Mouse (Mus musculus) embryonic facial prominence, embryonic 14.5 days (tissue): ENCODE results near the gene Trim32. TPM values are rescaled to one million over a fixed set of nuclear protein-coding genes. Genes with fewer than 3 reads are reported as not detected.
A peak's percentile ranks its signal among the peaks of the same experiment; 100 is the strongest.

Experiments used
- ATAC-seq: fragments of 200-750 bp; cut with Nextera tagmentation; 2 replicates; pipeline ENCODE4 v1.8.0; 2017; ENCODE audit warnings: low read depth, moderate number of reproducible peaks, moderate TSS enrichment
- DNase-seq: peaks from one replicate; pipeline ENCODE4 v3.0.0-alpha.2; 2015; ENCODE audit warnings: low spot score
- H3K27ac ChIP-seq: fragments of 300-500 bp; sonication (generic); replicated peaks from 2 replicates; pipeline ENCODE4 v1.5.1; 2014; ENCODE audit warnings: low read depth, mild to moderate bottlenecking, low read length, moderate library complexity
- H3K27me3 ChIP-seq: fragments of 300-500 bp; sonication (generic); replicated peaks from 2 replicates; pipeline ENCODE4 v1.6.1; 2014; ENCODE audit warnings: low read length; ENCODE audit not compliant: control insufficient read depth, insufficient read depth
- H3K36me3 ChIP-seq: fragments of 300-500 bp; sonication (generic); 2 replicates; pipeline ENCODE4 v1.6.1; 2014; ENCODE audit warnings: low read length, mixed read lengths; ENCODE audit not compliant: control insufficient read depth, insufficient read depth
- H3K4me1 ChIP-seq: fragments of 300-500 bp; sonication (generic); 2 replicates; pipeline ENCODE4 v1.6.1; 2014; ENCODE audit warnings: antibody characterized with exemption, low read length; ENCODE audit not compliant: control insufficient read depth, insufficient read depth
- H3K4me2 ChIP-seq: fragments of 300-500 bp; sonication (generic); 2 replicates; pipeline ENCODE4 v1.6.1; 2014; ENCODE audit warnings: low read depth, mild to moderate bottlenecking, low read length, moderate library complexity, mixed read lengths
- H3K4me3 ChIP-seq: fragments of 300-500 bp; sonication (generic); 2 replicates; pipeline ENCODE4 v1.5.1; 2014; ENCODE audit warnings: low read depth, mild to moderate bottlenecking, low read length
- H3K9ac ChIP-seq: fragments of 300-500 bp; sonication (generic); 2 replicates; pipeline ENCODE4 v1.6.1; 2014; ENCODE audit warnings: low read depth, mild to moderate bottlenecking, low read length, moderate library complexity, mixed read lengths
- H3K9me3 ChIP-seq: fragments of 300-500 bp; sonication (generic); 2 replicates; pipeline ENCODE4 v1.6.1; 2016; ENCODE audit warnings: low read length; ENCODE audit not compliant: control insufficient read depth
- WGBS: fragments of 180-500 bp; shearing (Covaris S2); extraction: QIAGEN DNeasy Blood & Tissue Kit; methylation state at CpG from one replicate; pipeline ENCODE4 v1.1.7; 2014; 5-methylcytosine and 5-hydroxymethylcytosine counted together
- polyA plus RNA-seq: library from polyadenylated mRNA; unstranded; fragments of >200 nt; fragmentation: Nextera tagmentation; extraction: Ambion mirVana; gene quantifications from 2 replicates; pipeline ENCODE4 v1.2.1, GENCODE M21; 2014

Trim32 gene
- polyA plus RNA-seq, 1 experiment from 2014 or later: 46.5 TPM

DNA sequence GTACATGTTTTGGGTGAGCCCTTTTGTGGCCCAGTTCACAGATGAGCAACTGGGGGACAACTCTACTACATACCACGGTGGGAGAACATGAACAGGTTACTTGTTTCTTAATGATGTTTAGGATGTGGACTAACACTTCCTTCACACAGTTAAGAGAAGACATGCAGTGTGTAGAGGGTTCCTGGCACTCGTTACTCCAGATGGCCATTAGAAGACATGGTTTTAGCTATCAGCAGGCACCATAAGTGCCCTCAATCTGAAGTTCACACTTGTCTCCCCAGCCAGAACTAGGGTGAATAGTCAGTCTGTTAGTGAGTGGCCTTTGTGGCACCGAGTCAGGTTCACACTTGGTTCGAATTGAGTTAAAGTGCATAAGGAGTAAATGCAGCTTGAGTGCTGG, 3.3 kb downstream of the Trim32 start:
- ATAC-seq (no peak), DNase-seq (no peak)
- Histone ChIP-seq H3K4me1 (peaks cover 11% of the 10 kb centered on the region), H3K4me3 (no peak overlapping the region), H3K27me3 (no peaks in the 10 kb centered on the region), H3K4me2 (no peak overlapping the region), H3K36me3 (peaks cover 4% of the 10 kb centered on the region), H3K9me3 (no peaks in the 10 kb centered on the region), H3K9ac (no peak overlapping the region), H3K27ac (no peak overlapping the region)
- 92% methylated on average over 4 of the region's 4 CpGs for WGBS

DNA sequence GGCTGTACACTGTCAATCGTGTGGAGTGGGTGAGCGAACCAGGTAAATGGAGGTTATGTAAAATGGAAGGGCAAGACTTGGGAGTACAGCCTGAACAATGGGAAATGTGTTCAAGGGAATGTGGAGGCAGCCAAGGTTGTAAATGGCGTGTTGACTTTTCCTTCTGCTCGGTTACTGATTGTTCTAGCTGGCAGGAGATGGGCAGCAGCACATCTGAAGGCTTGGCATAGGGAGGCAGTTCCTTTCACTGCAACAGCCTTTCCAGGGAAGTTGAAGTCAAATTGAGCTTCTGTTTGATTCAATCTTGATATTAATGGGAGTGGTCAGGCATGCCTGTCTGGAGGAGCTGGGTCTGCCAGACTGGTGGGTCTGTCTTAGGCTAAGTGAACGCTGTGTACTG, 5.5 kb downstream of the Trim32 start:
- H3K36me3 ChIP-seq: peaks cover 26% of the 10 kb centered on the region
- ATAC-seq: no peak
- WGBS: 83% methylated on average over 5 of the region's 5 CpGs

DNA sequence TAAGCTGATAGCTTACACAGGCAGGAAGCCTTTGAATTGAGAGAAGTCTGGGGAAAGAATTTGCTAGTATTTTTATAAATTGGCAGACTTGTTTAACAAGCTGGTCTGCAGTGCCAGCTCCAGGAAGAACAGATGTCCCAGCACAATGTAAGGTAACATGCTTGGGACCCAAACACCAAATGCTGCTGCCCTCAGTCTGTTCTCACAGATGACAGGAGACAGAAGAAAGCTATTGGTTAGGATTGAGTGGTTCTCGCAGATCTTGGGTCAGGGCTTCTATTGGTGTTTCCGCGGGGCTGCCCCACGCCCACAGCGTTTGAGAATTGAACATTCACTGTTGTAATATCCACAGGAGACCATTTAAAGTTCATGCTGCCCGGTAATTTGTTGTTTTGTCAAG, 6.1 kb downstream of the Trim32 start:
- Histone ChIP-seq H3K4me1 (peaks cover 6% of the 10 kb centered on the region), H3K4me3 (no peak overlapping the region), H3K4me2 (no peak overlapping the region), H3K9me3 (no peaks in the 10 kb centered on the region), H3K27ac (no peak overlapping the region), H3K9ac (no peak overlapping the region), H3K27me3 (no peaks in the 10 kb centered on the region), H3K36me3 (peaks cover 32% of the 10 kb centered on the region)
- ATAC-seq (no peak), DNase-seq (no peak)
- 81% methylated on average over 6 of the region's 6 CpGs for WGBS

More for the DNA sequence above, 5.5 kb downstream of the Trim32 start:
- no peak overlapping the region for H3K4me2 ChIP-seq
- no peaks in the 10 kb centered on the region for H3K9me3 ChIP-seq
- no peak overlapping the region for H3K27ac ChIP-seq
- H3K9ac ChIP-seq: no peak overlapping the region
- H3K4me1 ChIP-seq: peaks cover 11% of the 10 kb centered on the region
- H3K27me3 ChIP-seq: no peaks in the 10 kb centered on the region
- no peak overlapping the region for H3K4me3 ChIP-seq
- DNase-seq: no peak

- DNase-seq (no peak), ATAC-seq (no peak)
- H3K27ac ChIP-seq: no peak overlapping the region
- H3K4me1 ChIP-seq: no peaks in the 10 kb centered on the region
- H3K9ac ChIP-seq: no peak overlapping the region
- H3K36me3 ChIP-seq: peaks cover 53% of the 10 kb centered on the region
- no peaks in the 10 kb centered on the region for H3K9me3 ChIP-seq
- no peak overlapping the region for H3K4me2 ChIP-seq
- H3K27me3 ChIP-seq: no peaks in the 10 kb centered on the region
- WGBS: 96% methylated on average over 14 of the region's 14 CpGs
- H3K4me3 ChIP-seq: no peak overlapping the region
Measured at GRCm38 (mm10) chr4:65613135-65613534, 8.3 kb downstream of the Trim32 start.

DNA sequence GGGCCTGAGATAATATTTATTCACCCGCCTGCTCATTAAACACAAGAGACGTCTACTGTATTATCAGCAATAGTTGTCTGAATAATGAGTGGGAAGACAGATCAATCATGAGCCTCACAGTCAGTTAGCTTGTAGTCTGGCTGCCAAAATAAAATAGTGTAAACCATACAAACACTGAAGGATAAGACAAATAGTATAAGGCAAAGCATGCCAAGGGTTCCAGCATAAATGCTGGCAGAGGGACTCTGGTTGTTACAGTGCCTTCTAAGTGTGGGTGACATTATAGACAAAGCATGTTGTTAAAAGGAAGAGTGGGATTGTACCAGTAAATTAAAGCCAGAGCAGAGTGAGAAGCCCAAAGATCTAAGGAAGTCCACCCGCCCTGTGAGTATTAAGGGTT, 15.3 kb downstream of the Trim32 start:
- H3K27ac ChIP-seq: no peak overlapping the region
- DNase-seq: no peak

DNA sequence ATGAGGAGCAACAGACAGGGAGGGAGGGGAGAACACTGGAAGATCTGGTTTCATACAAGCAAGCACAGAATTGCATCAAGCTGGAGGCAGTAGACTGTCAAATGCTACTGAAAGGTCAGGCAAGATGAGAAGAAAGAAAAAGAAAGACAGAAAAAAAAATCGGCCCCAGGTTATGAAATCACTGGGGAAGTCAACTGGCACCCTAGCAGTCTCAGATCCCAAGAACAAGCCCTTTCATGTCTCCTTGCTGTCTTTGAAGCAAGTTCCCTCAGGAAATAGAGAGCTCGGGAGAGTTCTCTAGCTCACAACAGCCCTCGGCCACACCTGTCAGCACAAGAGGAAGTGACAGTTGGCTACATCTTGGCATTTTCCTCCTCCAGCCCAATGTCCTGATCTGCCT, 33.4 kb downstream of the Trim32 start:
- WGBS: 48% methylated on average over 3 of the region's 3 CpGs
- ATAC-seq: peak; percentile 50; the same call in 1 of the 2 replicates
- H3K27me3 ChIP-seq: no peaks in the 10 kb centered on the region
- no peak overlapping the region for H3K27ac ChIP-seq
- no peak overlapping the region for H3K9ac ChIP-seq
- no peaks in the 10 kb centered on the region for H3K36me3 ChIP-seq
- no peak overlapping the region for H3K4me2 ChIP-seq
- no peaks in the 10 kb centered on the region for H3K9me3 ChIP-seq
- no peak overlapping the region for H3K4me3 ChIP-seq
- DNase-seq: peak; percentile 57
- no peaks in the 10 kb centered on the region for H3K4me1 ChIP-seq

More for the DNA sequence above, 15.3 kb downstream of the Trim32 start:
- H3K4me2 ChIP-seq: no peak overlapping the region
- no peaks in the 10 kb centered on the region for H3K9me3 ChIP-seq
- peaks cover 53% of the 10 kb centered on the region for H3K36me3 ChIP-seq
- no peak overlapping the region for H3K4me3 ChIP-seq
- H3K27me3 ChIP-seq: no peaks in the 10 kb centered on the region
- 73% methylated on average over 3 of the region's 3 CpGs for WGBS
- H3K9ac ChIP-seq: no peak overlapping the region
- H3K4me1 ChIP-seq: no peaks in the 10 kb centered on the region
- ATAC-seq: no peak

- no peak for DNase-seq
- Histone ChIP-seq H3K9ac (no peak overlapping the region), H3K36me3 (no peaks in the 10 kb centered on the region), H3K27ac (no peak overlapping the region), H3K4me2 (no peak overlapping the region), H3K4me3 (no peak overlapping the region), H3K9me3 (no peaks in the 10 kb centered on the region), H3K27me3 (no peaks in the 10 kb centered on the region), H3K4me1 (no peaks in the 10 kb centered on the region)
- no peak for ATAC-seq
- WGBS: 70% methylated on average over 5 of the region's 5 CpGs
Measured at GRCm38 (mm10) chr4:65642611-65643010, 37.8 kb downstream of the Trim32 start.

DNA sequence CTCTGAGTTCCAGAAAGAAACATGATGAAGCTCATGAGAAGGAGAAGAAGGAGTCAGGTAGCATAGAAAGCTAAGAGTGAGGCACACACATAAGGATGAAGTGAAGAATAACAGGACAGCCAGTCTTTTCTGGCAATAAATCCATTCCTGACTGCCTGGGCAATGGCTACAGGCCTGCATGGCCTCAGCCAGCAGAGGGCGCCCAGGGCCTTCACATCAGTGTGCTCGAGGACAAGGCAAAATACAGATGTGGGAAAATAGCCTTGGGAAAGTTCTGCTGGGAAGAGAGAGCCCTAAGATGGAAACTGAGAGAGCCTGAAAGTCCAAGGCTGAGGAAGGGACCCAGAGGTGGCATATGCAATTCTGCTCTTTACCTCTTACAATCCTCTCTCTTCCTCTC, 49.9 kb downstream of the Trim32 start:
- H3K4me1 ChIP-seq: no peaks in the 10 kb centered on the region
- peak; percentile 85 for ATAC-seq
- 0% methylated on average over 2 of the region's 2 CpGs for WGBS

DNA sequence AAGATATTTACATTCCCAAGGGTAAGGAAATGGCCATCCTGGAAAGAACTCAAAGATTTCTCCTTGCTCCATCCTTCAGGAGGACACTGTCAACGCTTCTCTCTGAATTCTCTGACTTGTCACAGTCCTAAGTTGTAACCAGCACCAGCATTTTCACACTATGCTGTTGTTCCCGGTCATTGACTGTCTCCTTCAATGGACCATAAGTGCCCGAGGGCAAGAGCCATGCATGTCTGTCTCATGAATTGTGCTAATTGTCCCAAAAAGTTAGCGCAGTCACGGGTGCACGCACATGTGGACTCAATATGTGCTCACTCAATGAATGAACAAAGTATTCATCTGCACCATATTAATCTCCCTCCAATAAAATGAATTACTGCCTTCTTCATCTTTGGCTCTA, 58.4 kb downstream of the Trim32 start:
- no peak overlapping the region for H3K4me2 ChIP-seq
- H3K27ac ChIP-seq: no peak overlapping the region
- H3K9me3 ChIP-seq: no peaks in the 10 kb centered on the region
- no peaks in the 10 kb centered on the region for H3K4me1 ChIP-seq
- H3K9ac ChIP-seq: no peak overlapping the region
- ATAC-seq (no peak), DNase-seq (peak; percentile 34)
- 46% methylated on average over 6 of the region's 6 CpGs for WGBS
- no peaks in the 10 kb centered on the region for H3K36me3 ChIP-seq
- H3K27me3 ChIP-seq: no peaks in the 10 kb centered on the region
- H3K4me3 ChIP-seq: no peak overlapping the region

More for the DNA sequence above, 49.9 kb downstream of the Trim32 start:
- H3K36me3 ChIP-seq: no peaks in the 10 kb centered on the region
- no peak overlapping the region for H3K9ac ChIP-seq
- no peaks in the 10 kb centered on the region for H3K27me3 ChIP-seq
- H3K9me3 ChIP-seq: no peaks in the 10 kb centered on the region
- no peak overlapping the region for H3K4me2 ChIP-seq
- DNase-seq: peak; percentile 91
- no peak overlapping the region for H3K27ac ChIP-seq
- H3K4me3 ChIP-seq: no peak overlapping the region
